Mouse (Mus musculus): ENCODE data around the gene Cep112. TPM values are rescaled to one million over a fixed set of nuclear protein-coding genes. Genes with fewer than 3 reads are reported as not detected.

Cep112 gene
- polyA plus RNA-seq, 1 experiment from 2014 or later: 8.8 TPM

GRCm38 (mm10) chr11:108757211-108757610, 332.2 kb downstream of the Cep112 start:
- no peak overlapping the region for H3K4me2 ChIP-seq (ENCODE audit: low read length)
- ATAC-seq (replicated peaks; ENCODE audit: low FRiP score, low read depth) (no peak), DNase-seq (ENCODE audit: low spot score) (peak; percentile 54)
- H3K9me3 ChIP-seq (replicated peaks; ENCODE audit: low read length): no peaks in the 10 kb centered on the region
- WGBS: 87% methylated on average over 2 of the region's 2 CpGs
- H3K4me1 ChIP-seq (replicated peaks; ENCODE audit: insufficient read depth, low read length): 0 out of 2 replicates have a peak, but pooled peaks cover 1% of the 10 kb centered on the region
- no peaks in the 10 kb centered on the region for H3K27me3 ChIP-seq (ENCODE audit: insufficient read depth, low read length)
- no peak overlapping the region for H3K4me3 ChIP-seq (replicated peaks; ENCODE audit: low read depth, low read length)
- H3K27ac ChIP-seq: no peak overlapping the region
- H3K9ac ChIP-seq (ENCODE audit: low read depth, low read length): no peak overlapping the region
- no peak for TF ChIP-seq CTCF (IDR thresholded peaks at IDR 0.05; ENCODE audit: low read depth)
- no peaks in the 10 kb centered on the region for H3K36me3 ChIP-seq (ENCODE audit: insufficient read depth, low read length)

- Histone ChIP-seq H3K4me1 (replicated peaks; ENCODE audit: insufficient read depth, low read length) (no peaks in the 10 kb centered on the region), H3K27me3 (ENCODE audit: insufficient read depth, low read length) (no peaks in the 10 kb centered on the region), H3K36me3 (ENCODE audit: insufficient read depth, low read length) (no peaks in the 10 kb centered on the region), H3K4me3 (replicated peaks; ENCODE audit: low read depth, low read length) (no peak overlapping the region), H3K9ac (ENCODE audit: low read depth, low read length) (no peak overlapping the region), H3K9me3 (replicated peaks; ENCODE audit: low read length) (no peaks in the 10 kb centered on the region), H3K4me2 (ENCODE audit: low read length) (no peak overlapping the region), H3K27ac (no peak overlapping the region)
- ATAC-seq (replicated peaks; ENCODE audit: low FRiP score, low read depth): no peak
- TF ChIP-seq CTCF (IDR thresholded peaks at IDR 0.05; ENCODE audit: low read depth): no peak
- DNase-seq (ENCODE audit: low spot score): no peak
- 51% methylated on average over 6 of the region's 6 CpGs for WGBS
These were observed 332.8 kb downstream of the Cep112 start for GRCm38 (mm10) chr11:108757626-108758430.

GRCm38 (mm10) chr11:108770064-108770463, 345.1 kb downstream of the Cep112 start:
- DNase-seq (ENCODE audit: low spot score) (peak; percentile 31), ATAC-seq (replicated peaks; ENCODE audit: low FRiP score, low read depth) (no peak)
- Histone ChIP-seq H3K27ac (no peak overlapping the region), H3K9ac (ENCODE audit: low read depth, low read length) (no peak overlapping the region), H3K4me3 (replicated peaks; ENCODE audit: low read depth, low read length) (no peak overlapping the region), H3K4me1 (replicated peaks; ENCODE audit: insufficient read depth, low read length) (no peaks in the 10 kb centered on the region), H3K36me3 (ENCODE audit: insufficient read depth, low read length) (no peaks in the 10 kb centered on the region), H3K4me2 (ENCODE audit: low read length) (no peak overlapping the region), H3K9me3 (replicated peaks; ENCODE audit: low read length) (no peaks in the 10 kb centered on the region), H3K27me3 (ENCODE audit: insufficient read depth, low read length) (no peaks in the 10 kb centered on the region)
- 52% methylated on average over 3 of the region's 3 CpGs for WGBS
- TF ChIP-seq CTCF (IDR thresholded peaks at IDR 0.05; ENCODE audit: low read depth): no peak

- 63% methylated on average over 6 of the region's 6 CpGs for WGBS
- no peak for ATAC-seq (replicated peaks; ENCODE audit: low FRiP score, low read depth)
- no peaks in the 10 kb centered on the region for H3K9me3 ChIP-seq (replicated peaks; ENCODE audit: low read length)
These were observed 349.2 kb downstream of the Cep112 start for GRCm38 (mm10) chr11:108774019-108774670.

GRCm38 (mm10) chr11:108777158-108777557, 352.2 kb downstream of the Cep112 start:
- H3K4me3 ChIP-seq (replicated peaks; ENCODE audit: low read depth, low read length): no peak overlapping the region
- DNase-seq (ENCODE audit: low spot score): peak; percentile 79
- 0 out of 2 replicates have a peak overlapping the region, but pooled peaks have one; percentile 19 for H3K27ac ChIP-seq
- no peak for TF ChIP-seq CTCF (IDR thresholded peaks at IDR 0.05; ENCODE audit: low read depth)
- WGBS: 21% methylated on average over 3 of the region's 3 CpGs
- H3K4me1 ChIP-seq (replicated peaks; ENCODE audit: insufficient read depth, low read length): 0 out of 2 replicates have a peak, but pooled peaks cover 11% of the 10 kb centered on the region
- H3K4me2 ChIP-seq (ENCODE audit: low read length): no peak overlapping the region
- no peaks in the 10 kb centered on the region for H3K9me3 ChIP-seq (replicated peaks; ENCODE audit: low read length)
- H3K9ac ChIP-seq (ENCODE audit: low read depth, low read length): no peak overlapping the region
- no peaks in the 10 kb centered on the region for H3K27me3 ChIP-seq (ENCODE audit: insufficient read depth, low read length)
- no peak for ATAC-seq (replicated peaks; ENCODE audit: low FRiP score, low read depth)
- no peaks in the 10 kb centered on the region for H3K36me3 ChIP-seq (ENCODE audit: insufficient read depth, low read length)

More at GRCm38 (mm10) chr11:108774019-108774670, 349.2 kb downstream of the Cep112 start:
- no peak for DNase-seq (ENCODE audit: low spot score)
- Histone ChIP-seq H3K4me3 (replicated peaks; ENCODE audit: low read depth, low read length) (no peak overlapping the region), H3K36me3 (ENCODE audit: insufficient read depth, low read length) (no peaks in the 10 kb centered on the region), H3K4me2 (ENCODE audit: low read length) (no peak overlapping the region), H3K9ac (ENCODE audit: low read depth, low read length) (no peak overlapping the region), H3K27ac (no peak overlapping the region), H3K4me1 (replicated peaks; ENCODE audit: insufficient read depth, low read length) (0 out of 2 replicates have a peak, but pooled peaks cover 11% of the 10 kb centered on the region), H3K27me3 (ENCODE audit: insufficient read depth, low read length) (no peaks in the 10 kb centered on the region)
- TF ChIP-seq CTCF (IDR thresholded peaks at IDR 0.05; ENCODE audit: low read depth): no peak
